Comparison of ENCODE assay signal across 10 mouse cellular contexts in the genomic region with DNA sequence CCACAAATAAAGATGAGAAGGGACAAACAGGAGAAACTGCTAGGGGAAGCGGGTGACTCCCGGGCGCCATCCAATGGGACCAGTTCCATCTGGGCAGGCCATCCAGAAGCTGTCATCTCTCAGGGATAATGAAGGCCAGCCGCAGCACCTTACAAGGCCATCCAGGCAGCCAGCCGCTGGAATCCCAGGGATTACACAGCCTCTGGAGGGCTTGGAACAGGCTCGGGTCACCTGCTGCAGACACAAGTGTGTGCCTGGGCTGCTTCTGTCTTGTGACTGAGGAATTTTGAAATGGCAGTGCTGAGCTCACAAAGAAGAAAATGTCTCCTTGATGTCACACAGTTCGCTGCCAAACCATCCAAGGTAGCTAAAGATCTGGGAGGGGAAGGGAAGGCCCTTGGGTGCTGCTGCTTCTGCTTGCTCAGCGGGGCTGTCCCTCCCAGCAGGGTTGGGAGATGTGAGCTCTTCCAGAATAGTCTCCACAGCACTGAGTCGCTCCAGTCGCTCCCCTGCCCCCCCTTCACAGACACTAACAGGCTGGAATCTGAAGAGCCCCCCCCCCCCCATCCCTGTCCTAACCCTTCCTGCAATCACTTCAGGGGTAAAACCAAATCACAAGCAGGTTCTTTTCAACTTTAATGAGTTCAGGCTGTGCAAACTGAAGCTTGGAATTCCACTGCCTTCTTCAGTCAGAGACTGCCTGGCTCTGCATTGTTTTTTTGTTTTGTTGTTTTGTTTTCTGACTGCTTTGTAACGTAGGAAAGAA. TPM values are rescaled to one million over a fixed set of nuclear protein-coding genes. Genes with fewer than 3 reads are reported as not detected.
DNase-seq lines count a peak whose midpoint lies in the region; ATAC-seq and TF ChIP-seq lines count a peak whose summit lies in the region.
"Had no signal": no experiment of that assay in that cellular context is flagged by ENCODE, and none has a peak within 500 bp of the region (broad histone marks: within the 10 kb centered on the region; RNA-seq: fewer than 3 reads in every experiment).

No protein-coding gene starts in this region.

- H3K27ac ChIP-seq in gastrocnemius, adult 2 months, result peak overlapping the region; percentile 93

- intact Hi-C loops in gastrocnemius, adult 2 months (cut with DNase I), result loop anchor here (2.0 to 5.0 kb wide), 2 partner anchors 33 to 61 kb away; partner anchors contain the start of gene Pim1

- H3K4me3 ChIP-seq in gastrocnemius, adult 2 months, result peak overlapping the region; percentile 26
- H3K4me3 ChIP-seq: megakaryocyte, embryonic 14.5 days had no signal

- ATAC-seq in erythroblast, adult 5-6 weeks (replicated peaks; ENCODE audit: low FRiP score, poor library complexity, severe bottlenecking), result no peak

- TF ChIP-seq CTCF in gastrocnemius, adult 2 months (IDR thresholded peaks at IDR 0.05), result no peak

- DNase-seq in 3T3-L1 (ENCODE audit: low read depth, low spot score), result peak; percentile 33
- DNase-seq in Muller cell, postnatal 12 days (ENCODE audit: inconsistent ontology term), result peak; percentile 81
- peak; percentile 91 for DNase-seq in gastrocnemius, adult 2 months
- peak; percentile 86 for DNase-seq in heart, postnatal 4 days
- no peak for DNase-seq in layer of hippocampus, adult 9-11 months
- no peak for DNase-seq in left cerebral cortex, adult 18-20 months (ENCODE audit: low spot score in 2 of 2)
- no peak for DNase-seq in testis, postnatal 14 days (ENCODE audit: low spot score)
- DNase-seq: thymus, postnatal 36 days had no signal

RNA-seq across cellular contexts. Expression of gene Pim1, which starts 32.6 kb away (rescaled TPM):
- total RNA-seq in gastrocnemius, adult 2 months (2021), result 10 to 100 TPM; 13.8 to 35.2 TPM
- total RNA-seq in heart, postnatal 4 days (2021), result 10 to 100 TPM; 74.0 to 77.0 TPM
- total RNA-seq in left cerebral cortex, adult 18-20 months (2021), result 10 to 100 TPM in 1 of 2 experiments, 1 to 10 TPM in 1; 6.9 to 16.9 TPM
- total RNA-seq in erythroblast, adult 5-6 weeks (2015; ENCODE audit: low replicate concordance), result 342 and 357 TPM in 2 replicates
- 725 and 933 TPM in 2 replicates for total RNA-seq in erythroblast, adult 5-6 weeks (2017; ENCODE audit: low replicate concordance)

Comparison
In these comparisons a context has a peak if more than half of its experiments do, and no peak if none do; other contexts are left out.
1. DNase-seq: peak in 3T3-L1 (single experiment), Muller cell, postnatal 12 days (single experiment), gastrocnemius, adult 2 months (single experiment) and heart, postnatal 4 days (single experiment); none in layer of hippocampus, adult 9-11 months (single experiment), left cerebral cortex, adult 18-20 months (0 of 2) and testis, postnatal 14 days (single experiment).
2. RNA of gene Pim1, which starts 32.6 kb away (total RNA-seq): 342 to 933 TPM in erythroblast, adult 5-6 weeks; 74.0 to 77.0 TPM in heart, postnatal 4 days, 13.8 to 35.2 TPM in gastrocnemius, adult 2 months and 6.9 to 16.9 TPM in left cerebral cortex, adult 18-20 months; every median in the first group is over 4 times any median in the second.